Mouse (Mus musculus) embryonic fibroblast, embryonic 13.5 days (primary cell): ENCODE results near the gene Rpia. TPM values are rescaled to one million over a fixed set of nuclear protein-coding genes. Genes with fewer than 3 reads are reported as not detected.

Experiments used
- H3K27ac ChIP-seq: 2 replicates; pipeline ENCODE4 v1.5.1; 2012; ENCODE audit warnings: low read length, control low read depth, inconsistent platforms; ENCODE audit not compliant: insufficient read depth
- H3K4me1 ChIP-seq: 2 replicates; pipeline ENCODE4 v1.6.1; 2011; ENCODE audit warnings: low read length; ENCODE audit not compliant: control insufficient read depth, insufficient read depth
- H3K4me3 ChIP-seq: 2 replicates; pipeline ENCODE4 v1.5.1; 2011; ENCODE audit warnings: mild to moderate bottlenecking, control low read depth, low read length; ENCODE audit not compliant: insufficient read depth
- CTCF ChIP-seq: IDR thresholded peaks from 2 replicates; pipeline ENCODE4 v1.5.1; 2011; ENCODE audit warnings: mild to moderate bottlenecking, control low read depth, low read length, moderate library complexity, borderline replicate concordance; ENCODE audit not compliant: insufficient read depth
- POLR2A ChIP-seq: IDR thresholded peaks from 2 replicates; pipeline ENCODE4 v1.6.1; 2011; ENCODE audit warnings: low read depth, mild to moderate bottlenecking, control low read depth, low read length, moderate library complexity
- polyA plus RNA-seq: library from polyadenylated mRNA; stranded (reverse); fragments of >200 nt; gene quantifications from 2 replicates; pipeline ENCODE4 v1.2.4, GENCODE M21; 2011; ENCODE audit warnings: low read depth; ENCODE audit not compliant: missing spikeins, insufficient read length

The Rpia gene
- polyA plus RNA-seq, 1 experiment: 7.8 TPM

DNA sequence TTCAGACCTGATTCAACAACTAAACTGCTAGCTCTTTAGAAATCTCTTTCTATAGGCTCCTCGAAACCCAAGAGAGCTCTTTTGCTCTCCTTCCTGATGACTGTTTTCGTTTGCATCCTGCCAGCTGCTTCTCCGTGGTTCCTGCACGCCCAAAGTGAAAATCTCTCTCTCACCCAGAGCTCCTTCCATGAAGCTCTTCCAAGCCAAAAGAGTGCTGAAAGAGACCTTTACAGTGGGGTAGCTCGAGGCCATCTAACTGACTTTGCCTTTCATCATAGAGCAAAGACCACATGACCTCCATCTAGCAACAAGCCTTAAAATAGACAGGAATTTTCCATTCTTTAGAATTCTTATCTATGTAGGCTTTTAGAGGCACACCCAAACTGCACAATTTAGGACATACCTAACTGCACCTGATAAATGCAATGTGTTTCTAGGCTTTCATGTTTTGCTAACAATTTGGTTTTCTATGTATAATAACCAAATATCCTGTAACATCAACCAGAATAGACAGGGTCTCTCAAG is 30.4 kb upstream of the Rpia start:
- no peak overlapping the region for H3K27ac ChIP-seq
- no peak overlapping the region for H3K4me3 ChIP-seq
- TF ChIP-seq POLR2A (no peak), CTCF (no peak)
- H3K4me1 ChIP-seq: peaks cover 2% of the 10 kb centered on the region; the same call in 1 of the 2 replicates

DNA sequence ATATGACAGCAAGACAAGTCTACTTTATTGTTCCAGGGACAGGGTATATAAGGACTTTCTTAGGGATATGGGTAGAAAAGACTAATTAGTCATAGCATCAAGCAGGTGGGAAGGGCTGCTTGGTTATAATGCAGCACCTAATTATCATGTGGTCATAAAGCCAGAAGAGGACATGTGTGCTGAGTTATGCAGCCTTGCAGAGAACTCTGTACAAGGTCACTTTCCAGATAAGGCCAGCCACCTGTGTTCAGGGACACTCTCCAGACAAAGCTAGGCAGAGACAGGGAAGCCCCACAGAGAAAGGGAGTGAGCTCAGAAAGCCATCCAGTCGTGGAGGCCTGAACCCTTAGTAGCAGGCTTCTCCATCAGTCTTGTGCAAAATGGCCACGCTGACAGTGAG is 29.5 kb upstream of the Rpia start:
- peaks cover 4% of the 10 kb centered on the region for H3K4me1 ChIP-seq
- no peak overlapping the region for H3K4me3 ChIP-seq
- TF ChIP-seq CTCF: no peak
- no peak for TF ChIP-seq POLR2A
- no peak overlapping the region for H3K27ac ChIP-seq

DNA sequence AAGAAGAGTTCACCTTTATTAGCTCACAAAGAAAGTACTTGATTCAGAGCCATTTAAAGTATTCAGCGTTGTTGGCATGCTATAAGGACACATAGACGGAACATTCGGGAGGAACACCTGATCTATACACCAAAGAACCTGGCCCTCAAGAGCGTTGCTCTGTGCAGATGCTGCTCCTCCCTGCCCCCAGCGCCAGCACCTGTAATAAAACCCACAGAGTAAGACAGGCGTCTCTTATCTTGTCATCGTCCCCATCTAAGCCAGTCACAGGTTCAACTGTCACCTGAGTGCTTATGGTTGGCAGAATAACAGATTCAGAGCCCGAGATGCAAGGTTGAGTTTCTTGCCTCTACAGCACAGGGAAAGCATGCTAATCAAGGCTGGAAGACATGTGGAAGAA is 23.4 kb upstream of the Rpia start:
- Histone ChIP-seq H3K4me3 (no peak overlapping the region), H3K27ac (no peak overlapping the region), H3K4me1 (peaks cover 6% of the 10 kb centered on the region)
- TF ChIP-seq POLR2A: no peak

DNA sequence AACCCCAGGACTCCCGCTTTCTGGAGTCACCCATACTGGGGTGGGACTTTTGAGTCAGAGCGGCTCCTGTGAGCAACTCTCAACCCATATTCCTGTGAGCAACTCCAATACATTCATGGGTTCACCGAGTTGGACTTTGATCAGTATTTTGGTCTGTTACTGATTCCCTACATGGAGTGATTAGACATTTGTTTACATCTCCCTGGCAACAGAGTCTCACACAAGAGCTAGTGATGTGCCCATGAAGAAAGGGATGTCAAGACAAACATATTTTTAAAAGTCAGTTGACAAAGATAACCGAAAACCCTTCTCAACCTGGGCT is 22.6 kb upstream of the Rpia start:
- TF ChIP-seq POLR2A: no peak
- no peak for TF ChIP-seq CTCF
- Histone ChIP-seq H3K4me1 (peaks cover 6% of the 10 kb centered on the region), H3K4me3 (no peak overlapping the region), H3K27ac (no peak overlapping the region)

DNA sequence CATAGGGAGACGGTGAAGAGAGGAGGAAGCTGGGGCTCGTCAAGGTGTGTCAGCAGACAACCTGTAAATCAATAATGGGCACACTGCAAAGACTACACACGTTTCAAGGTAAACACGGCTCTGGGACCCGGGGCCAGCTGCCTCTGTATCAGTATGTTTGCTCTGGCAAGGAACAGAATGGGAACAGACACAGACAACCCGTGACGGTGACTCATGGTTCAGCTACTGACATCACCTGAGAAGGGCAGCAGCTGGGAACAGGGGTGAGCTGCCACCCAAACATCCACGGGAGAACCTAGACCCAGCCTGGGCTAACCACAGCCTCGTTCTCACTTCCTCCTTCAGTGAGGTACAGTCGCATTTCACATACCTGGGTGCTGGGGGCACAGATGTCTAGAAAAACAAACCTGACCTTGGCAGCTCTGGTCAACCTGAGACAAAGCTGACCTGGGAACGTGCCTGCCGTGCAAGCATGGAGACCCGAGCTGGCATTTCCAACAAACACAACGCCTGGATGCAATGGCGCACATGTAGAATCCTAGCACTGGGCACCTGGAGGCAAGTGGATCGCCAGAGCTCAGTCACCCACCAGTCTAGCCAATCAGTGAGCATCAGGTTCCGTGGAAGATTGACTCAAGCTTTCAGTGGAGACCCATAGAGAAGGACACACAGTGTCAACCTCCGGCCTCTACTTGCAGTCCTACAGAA is 22.0 kb upstream of the Rpia start:
- Histone ChIP-seq H3K27ac (no peak overlapping the region), H3K4me3 (no peak overlapping the region), H3K4me1 (peaks cover 6% of the 10 kb centered on the region)
- TF ChIP-seq POLR2A (no peak), CTCF (no peak)

DNA sequence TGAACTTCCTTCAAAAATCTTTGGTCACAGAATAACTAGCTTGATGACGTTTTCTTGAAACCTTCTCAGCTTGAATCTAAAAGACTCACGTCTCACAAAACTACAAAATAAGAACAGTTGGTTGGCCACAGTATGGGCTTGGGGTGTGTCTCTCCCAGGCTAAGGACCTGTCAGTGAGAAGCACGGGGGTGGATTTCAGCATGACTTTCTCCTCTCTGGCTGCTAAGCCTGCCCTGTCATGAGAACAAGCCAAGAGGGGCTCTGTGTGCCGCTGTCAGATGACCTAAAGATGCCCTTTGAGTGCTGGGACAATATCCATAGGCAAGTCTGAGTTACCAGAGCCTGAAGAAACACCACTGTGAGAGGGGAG is 20.5 kb upstream of the Rpia start:
- TF ChIP-seq POLR2A: no peak
- H3K27ac ChIP-seq: peak overlapping the region; percentile 88

DNA sequence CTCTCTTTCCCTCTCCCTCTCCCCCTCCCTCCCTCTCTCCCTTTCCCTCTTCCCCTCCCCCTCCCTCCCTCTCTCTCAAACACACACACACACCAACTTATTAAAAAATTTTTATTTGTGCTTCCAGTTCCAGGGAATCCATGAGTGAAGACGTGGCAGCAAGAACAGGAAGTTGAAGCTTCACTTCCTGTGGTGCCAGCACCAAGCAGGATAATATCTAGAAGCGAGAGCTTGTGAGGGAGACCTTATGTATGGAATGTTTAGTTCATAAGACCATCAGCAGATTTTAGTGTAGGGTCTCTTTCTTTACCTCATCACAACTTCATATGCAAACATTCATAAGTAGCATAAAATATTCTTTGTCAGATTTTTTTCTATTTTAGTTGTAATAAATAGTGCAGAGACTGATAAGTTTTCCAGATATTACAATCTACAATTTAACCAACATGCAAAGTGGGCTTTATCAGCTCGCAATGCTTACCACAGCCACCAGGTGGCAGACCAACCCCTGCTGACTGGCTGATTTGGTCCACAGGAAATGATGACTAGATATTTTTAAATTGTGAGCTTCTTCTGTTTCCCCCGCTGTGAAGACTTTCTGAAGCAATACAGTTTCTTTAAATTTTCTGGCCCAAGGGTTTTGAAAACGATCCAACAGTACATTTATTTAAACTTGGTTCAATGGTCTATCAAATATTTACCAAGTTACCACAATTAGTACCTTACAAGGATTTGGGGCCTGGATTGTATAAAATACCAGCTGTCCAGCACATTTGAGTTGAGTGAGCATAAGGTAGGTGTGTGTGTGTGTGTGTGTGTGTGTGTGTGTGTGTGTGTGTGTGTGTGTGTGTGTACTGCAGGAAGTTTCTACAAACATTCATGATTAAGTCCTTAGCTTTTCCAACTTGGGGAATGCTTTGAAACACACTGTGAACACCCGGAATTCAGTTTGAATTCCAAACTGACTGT is 19.8 kb upstream of the Rpia start:
- Histone ChIP-seq H3K27ac (peak overlapping the region; percentile 88), H3K4me1 (peaks cover 6% of the 10 kb centered on the region), H3K4me3 (no peak overlapping the region)
- TF ChIP-seq CTCF: peak; percentile 88
- no peak for TF ChIP-seq POLR2A

More for the DNA sequence above, 20.5 kb upstream of the Rpia start:
- Histone ChIP-seq H3K4me1 (peaks cover 6% of the 10 kb centered on the region), H3K4me3 (no peak overlapping the region)

DNA sequence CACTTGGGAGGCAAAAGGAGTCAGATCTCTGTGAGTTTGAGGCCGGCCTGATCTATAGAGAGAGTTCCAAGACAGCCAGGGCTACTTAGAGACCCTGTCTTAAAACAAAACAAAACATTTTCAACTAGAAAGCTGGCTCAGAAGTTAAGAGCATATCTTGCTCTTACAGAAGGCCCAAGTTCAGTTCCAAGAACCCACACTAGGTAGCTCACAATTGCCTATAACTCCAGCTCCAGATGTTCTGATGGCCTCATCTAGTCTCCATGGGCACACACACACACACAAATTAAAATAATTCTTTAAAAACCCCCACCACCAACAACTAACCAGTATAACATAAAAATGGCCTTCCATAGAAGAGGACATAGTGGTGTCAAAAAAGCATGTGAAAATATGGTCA is 18.5 kb upstream of the Rpia start:
- 0 out of 2 replicates have a peak, but pooled peaks cover 4% of the 10 kb centered on the region for H3K4me1 ChIP-seq
- TF ChIP-seq POLR2A (no peak), CTCF (no peak)
- H3K27ac ChIP-seq: no peak overlapping the region
- no peak overlapping the region for H3K4me3 ChIP-seq

DNA sequence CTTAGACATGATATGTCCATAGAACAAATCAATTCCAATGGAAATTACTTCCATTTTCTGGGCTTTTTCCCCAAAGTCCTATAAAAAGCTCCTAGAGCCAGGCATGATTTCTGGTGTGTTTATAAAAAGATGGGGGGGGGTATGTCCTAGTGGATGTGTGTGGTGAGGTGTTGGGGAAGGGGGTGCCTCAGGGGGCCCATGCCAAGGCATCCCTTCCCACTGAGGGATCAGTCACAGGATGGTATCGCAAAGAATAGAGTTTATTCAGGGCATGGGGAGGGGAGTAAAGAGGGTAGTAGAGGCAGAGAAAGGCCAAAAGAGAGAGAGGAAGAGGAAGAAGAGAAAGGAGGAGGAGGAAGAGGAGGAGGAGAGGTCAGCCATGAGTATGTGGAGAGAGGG is 14.5 kb upstream of the Rpia start:
- TF ChIP-seq CTCF: no peak
- no peak overlapping the region for H3K27ac ChIP-seq
- no peak overlapping the region for H3K4me3 ChIP-seq
- H3K4me1 ChIP-seq: no peaks in the 10 kb centered on the region
